Mouse (Mus musculus): ENCODE measurements at regions not wholly inside any gene's neighbourhood (a gene's known extent, or its start where the extent isn't known, plus 50 kb on each side); places are given as distances from the start of the nearest gene placed in this dataset.

- WGBS: 80% methylated on average over 8 of the region's 8 CpGs
- Histone ChIP-seq H3K27ac (ENCODE audit: insufficient read depth, low read length) (no peak overlapping the region), H3K4me1 (ENCODE audit: control insufficient read depth, insufficient read depth, low read length) (peaks cover 3% of the 10 kb centered on the region; the same call in 1 of the 2 replicates), H3K4me3 (replicated peaks; ENCODE audit: insufficient read depth, low read depth, low read length) (no peak overlapping the region), H3K27me3 (ENCODE audit: control insufficient read depth, insufficient read depth, low read length) (no peaks in the 10 kb centered on the region)
- no peak for DNase-seq
- TF ChIP-seq POLR2A (IDR thresholded peaks at IDR 0.05; ENCODE audit: borderline replicate concordance, insufficient read depth, low read length): no peak
- no peak for TF ChIP-seq CTCF (IDR thresholded peaks at IDR 0.05; ENCODE audit: borderline replicate concordance, insufficient read depth, low read depth, low read length)
Measured at GRCm38 (mm10) chrX:11959871-11960552, 200.1 kb downstream of the Bcor start.

DNA sequence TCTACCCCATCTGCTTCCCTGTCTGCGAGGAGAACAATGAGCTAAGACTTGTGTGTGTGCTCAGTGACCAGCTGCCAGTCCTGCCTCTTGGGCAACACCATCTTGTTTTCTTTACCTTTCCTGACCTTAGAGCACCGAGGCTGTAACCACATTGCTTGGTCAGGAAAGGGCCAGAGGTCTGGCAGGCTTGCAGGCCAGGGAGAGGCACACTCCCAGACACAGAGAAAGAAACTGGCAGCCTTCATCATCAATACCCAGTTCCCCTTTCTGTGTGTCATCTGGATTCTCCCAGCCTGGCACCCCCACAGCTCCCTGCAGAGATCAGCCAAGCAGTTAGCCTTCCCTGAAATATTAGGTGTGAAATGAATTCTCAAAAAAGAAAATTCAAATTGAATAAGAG lies 198.8 kb downstream of the Bcor start:
- Histone ChIP-seq H3K4me3 (replicated peaks; ENCODE audit: insufficient read depth, low read depth, low read length) (no peak overlapping the region), H3K27ac (ENCODE audit: insufficient read depth, low read length) (no peak overlapping the region), H3K27me3 (ENCODE audit: control insufficient read depth, insufficient read depth, low read length) (no peaks in the 10 kb centered on the region), H3K4me1 (ENCODE audit: control insufficient read depth, insufficient read depth, low read length) (peaks cover 3% of the 10 kb centered on the region; the same call in 1 of the 2 replicates)
- 48% methylated on average over 2 of the region's 2 CpGs for WGBS
- no peak for DNase-seq
- TF ChIP-seq CTCF (IDR thresholded peaks at IDR 0.05; ENCODE audit: borderline replicate concordance, insufficient read depth, low read depth, low read length) (no peak), POLR2A (IDR thresholded peaks at IDR 0.05; ENCODE audit: borderline replicate concordance, insufficient read depth, low read length) (no peak)

DNA sequence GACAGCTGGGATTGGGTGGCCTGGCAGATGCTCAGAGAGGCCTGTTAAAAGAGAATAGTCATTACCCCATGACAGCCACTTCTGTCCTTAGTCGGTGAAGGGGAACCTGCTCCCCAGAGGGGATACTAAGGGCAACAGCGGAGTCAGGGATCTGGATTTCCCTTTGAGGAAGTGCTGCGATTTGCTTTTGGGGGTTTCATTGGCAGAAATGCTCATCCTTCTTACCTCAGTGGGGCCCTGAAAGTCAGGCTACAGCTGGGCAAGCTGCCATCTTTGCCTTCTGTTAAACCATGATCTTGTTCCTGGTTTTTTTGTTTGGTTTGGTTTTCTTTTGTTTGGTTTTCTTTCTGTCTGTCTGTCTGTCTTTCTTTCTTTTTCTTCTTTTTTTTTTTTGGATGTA lies 195.7 kb downstream of the Bcor start:
- TF ChIP-seq POLR2A (IDR thresholded peaks at IDR 0.05; ENCODE audit: borderline replicate concordance, insufficient read depth, low read length): no peak
- no peak for TF ChIP-seq CTCF (IDR thresholded peaks at IDR 0.05; ENCODE audit: borderline replicate concordance, insufficient read depth, low read depth, low read length)
- H3K4me1 ChIP-seq (ENCODE audit: control insufficient read depth, insufficient read depth, low read length): peaks cover 3% of the 10 kb centered on the region; the same call in 1 of the 2 replicates
- no peak overlapping the region for H3K4me3 ChIP-seq (replicated peaks; ENCODE audit: insufficient read depth, low read depth, low read length)
- no peaks in the 10 kb centered on the region for H3K27me3 ChIP-seq (ENCODE audit: control insufficient read depth, insufficient read depth, low read length)
- DNase-seq: no peak
- H3K27ac ChIP-seq (ENCODE audit: insufficient read depth, low read length): no peak overlapping the region
- WGBS: 45% methylated on average over 3 of the region's 3 CpGs

- Histone ChIP-seq H3K27ac (ENCODE audit: insufficient read depth, low read length) (no peak overlapping the region), H3K4me1 (ENCODE audit: control insufficient read depth, insufficient read depth, low read length) (no peaks in the 10 kb centered on the region; the same call in 1 of the 2 replicates), H3K27me3 (ENCODE audit: control insufficient read depth, insufficient read depth, low read length) (no peaks in the 10 kb centered on the region), H3K4me3 (replicated peaks; ENCODE audit: insufficient read depth, low read depth, low read length) (no peak overlapping the region)
- no peak for TF ChIP-seq POLR2A (IDR thresholded peaks at IDR 0.05; ENCODE audit: borderline replicate concordance, insufficient read depth, low read length)
- TF ChIP-seq CTCF (IDR thresholded peaks at IDR 0.05; ENCODE audit: borderline replicate concordance, insufficient read depth, low read depth, low read length): no peak
- DNase-seq: no peak
- 42% methylated on average over 4 of the region's 4 CpGs for WGBS
Measured at GRCm38 (mm10) chrX:11978679-11979078, 181.5 kb downstream of the Bcor start.

- 88% methylated on average over 1 of the region's 1 CpGs for WGBS
- no peak for DNase-seq
- H3K27me3 ChIP-seq (ENCODE audit: control insufficient read depth, insufficient read depth, low read length): no peaks in the 10 kb centered on the region
- no peak overlapping the region for H3K4me3 ChIP-seq (replicated peaks; ENCODE audit: insufficient read depth, low read depth, low read length)
- no peaks in the 10 kb centered on the region for H3K4me1 ChIP-seq (ENCODE audit: control insufficient read depth, insufficient read depth, low read length)
- no peak overlapping the region for H3K27ac ChIP-seq (ENCODE audit: insufficient read depth, low read length)
- TF ChIP-seq CTCF (IDR thresholded peaks at IDR 0.05; ENCODE audit: borderline replicate concordance, insufficient read depth, low read depth, low read length) (no peak), POLR2A (IDR thresholded peaks at IDR 0.05; ENCODE audit: borderline replicate concordance, insufficient read depth, low read length) (no peak)
Measured at GRCm38 (mm10) chrX:11983276-11983675, 176.9 kb downstream of the Bcor start.
